Mouse (Mus musculus) 3134 (cell line): ENCODE results near the gene Pde4a.

Experiments used
- DNase-seq: peaks from one replicate; pipeline ENCODE4 v3.0.0-alpha.2; 2011; ENCODE audit warnings: low spot score; ENCODE audit not compliant: insufficient read length; ENCODE audit errors: extremely low read depth

The Pde4a gene

GRCm38 (mm10) chr9:21165041-21165951, at the start of gene Pde4a:
Gene Pde4a (plus strand): TSS chr9:21165714.
- DNase-seq, result peak; percentile 61

GRCm38 (mm10) chr9:21117073-21117472, 48.4 kb upstream of the Pde4a start:
- DNase-seq, result no peak

GRCm38 (mm10) chr9:21121483-21121882, 44.0 kb upstream of the Pde4a start:
- no peak for DNase-seq

GRCm38 (mm10) chr9:21124837-21125236, 40.7 kb upstream of the Pde4a start:
- no peak for DNase-seq

- no peak for DNase-seq
Observed at GRCm38 (mm10) chr9:21125502-21126258, 39.8 kb upstream of the Pde4a start.

GRCm38 (mm10) chr9:21126259-21126627, 39.3 kb upstream of the Pde4a start:
- no peak for DNase-seq

- DNase-seq, result peak; percentile 89
Observed at GRCm38 (mm10) chr9:21131059-21131956, 34.2 kb upstream of the Pde4a start, which contains the start of gene Tyk2. Gene Tyk2 (minus strand): TSS chr9:21131243.

GRCm38 (mm10) chr9:21132102-21132775, 33.3 kb upstream of the Pde4a start:
- DNase-seq, result no peak

GRCm38 (mm10) chr9:21133064-21133707, 32.3 kb upstream of the Pde4a start:
- DNase-seq, result no peak

GRCm38 (mm10) chr9:21134595-21135328, 30.8 kb upstream of the Pde4a start:
- DNase-seq, result peak; percentile 80

GRCm38 (mm10) chr9:21135329-21135890, 30.1 kb upstream of the Pde4a start:
- no peak for DNase-seq

GRCm38 (mm10) chr9:21135941-21136381, 29.6 kb upstream of the Pde4a start:
- DNase-seq, result no peak

GRCm38 (mm10) chr9:21136401-21136800, 29.1 kb upstream of the Pde4a start:
- no peak for DNase-seq

- no peak for DNase-seq
Observed at GRCm38 (mm10) chr9:21137229-21137628, 28.3 kb upstream of the Pde4a start.

- DNase-seq, result no peak
Observed at GRCm38 (mm10) chr9:21138386-21138785, 27.1 kb upstream of the Pde4a start.

GRCm38 (mm10) chr9:21141922-21142321, 23.6 kb upstream of the Pde4a start:
- no peak for DNase-seq

GRCm38 (mm10) chr9:21144361-21144760, 21.2 kb upstream of the Pde4a start:
- DNase-seq, result no peak

GRCm38 (mm10) chr9:21145431-21145830, 20.1 kb upstream of the Pde4a start:
- no peak for DNase-seq

- no peak for DNase-seq
Observed at GRCm38 (mm10) chr9:21146722-21147121, 18.8 kb upstream of the Pde4a start.
